Mouse (Mus musculus) myocyte (in vitro differentiated cells): ENCODE measurements around the gene Hpgd. TPM values are rescaled to one million over a fixed set of nuclear protein-coding genes. Genes with fewer than 3 reads are reported as not detected.

Source experiments
- H3K27me3 ChIP-seq: one replicate; pipeline ENCODE4 v1.6.1; 2011; ENCODE audit not compliant: control insufficient read depth, insufficient read depth, insufficient read length
- H3K36me3 ChIP-seq: one replicate; pipeline ENCODE4 v1.6.1; 2011; ENCODE audit not compliant: control insufficient read depth, insufficient read depth
- H3K4me2 ChIP-seq: one replicate; pipeline ENCODE4 v1.6.1; 2011; ENCODE audit warnings: low read depth, control low read depth
- H3K4me3 ChIP-seq: one replicate; pipeline ENCODE4 v1.5.1; 2011; ENCODE audit warnings: mild to moderate bottlenecking, control low read depth, moderate library complexity
- H3K79me2 ChIP-seq: one replicate; pipeline ENCODE4 v1.6.1; 2011; ENCODE audit not compliant: control insufficient read depth, insufficient read depth
- H3ac ChIP-seq: one replicate; pipeline ENCODE4 v1.6.1; 2011; ENCODE audit not compliant: control insufficient read depth, insufficient read length
- CEBPB ChIP-seq: IDR thresholded peaks from 2 replicates; pipeline ENCODE4 v1.6.1; 2011; ENCODE audit warnings: mild to moderate bottlenecking, moderate library complexity; ENCODE audit not compliant: poor library complexity, insufficient read depth, severe bottlenecking
- E2F4 ChIP-seq: IDR thresholded peaks from one replicate; pipeline ENCODE4 v1.6.1; 2011; ENCODE audit warnings: mild to moderate bottlenecking, control low read depth, moderate library complexity; ENCODE audit not compliant: insufficient read depth
- MAX ChIP-seq: IDR thresholded peaks from one replicate; pipeline ENCODE4 v1.6.1; 2011; ENCODE audit warnings: low read depth, mild to moderate bottlenecking, control low read depth
- MYOD1 ChIP-seq, 3 experiments: IDR thresholded peaks; one replicate each; pipeline ENCODE4 v1.6.1; 2011; ENCODE audit warnings: control low read depth in 2 of 3, low read depth in 2 of 3, mild to moderate bottlenecking in 2 of 3, moderate library complexity in 1 of 3; ENCODE audit not compliant: insufficient read length in 2 of 3, control insufficient read depth in 1 of 3
- MYOG ChIP-seq, 3 experiments: IDR thresholded peaks; one replicate each; pipeline ENCODE4 v1.6.1; 2011; ENCODE audit warnings: control low read depth in 2 of 3, low read depth in 2 of 3, mild to moderate bottlenecking in 2 of 3; ENCODE audit not compliant: insufficient read length in 2 of 3, control insufficient read depth in 1 of 3, insufficient read depth in 1 of 3
- POLR2A ChIP-seq: IDR thresholded peaks from one replicate; pipeline ENCODE4 v1.6.1; 2011; ENCODE audit warnings: low read depth, mild to moderate bottlenecking, control low read depth, moderate library complexity; ENCODE audit not compliant: insufficient read length
- POLR2AphosphoS2 ChIP-seq: IDR thresholded peaks from one replicate; pipeline ENCODE4 v1.6.1; 2011; ENCODE audit warnings: low read depth, control low read depth; ENCODE audit not compliant: insufficient read length
- REST ChIP-seq: IDR thresholded peaks from one replicate; pipeline ENCODE4 v1.6.1; 2011; ENCODE audit warnings: mild to moderate bottlenecking, control low read depth, moderate library complexity; ENCODE audit not compliant: insufficient read depth, insufficient read length
- SRF ChIP-seq: IDR thresholded peaks from one replicate; pipeline ENCODE4 v1.6.1; 2011; ENCODE audit warnings: low read depth; ENCODE audit not compliant: control insufficient read depth, insufficient read length
- TCF12 ChIP-seq: IDR thresholded peaks from one replicate; pipeline ENCODE4 v1.6.1; 2011; ENCODE audit warnings: mild to moderate bottlenecking, control low read depth; ENCODE audit not compliant: poor library complexity, insufficient read depth, severe bottlenecking
- TCF3 ChIP-seq: IDR thresholded peaks from one replicate; pipeline ENCODE4 v1.6.1; 2011; ENCODE audit warnings: low read depth, control low read depth; ENCODE audit not compliant: insufficient read length
- USF1 ChIP-seq: IDR thresholded peaks from one replicate; pipeline ENCODE4 v1.6.1; 2011; ENCODE audit warnings: low read depth, mild to moderate bottlenecking, control low read depth, moderate library complexity
- polyA plus RNA-seq: library from polyadenylated mRNA; unstranded; fragments of >200 nt; fragmentation: generic; extraction: Trizol; gene quantifications from one replicate; pipeline ENCODE4 v1.2.1, GENCODE M21; 2012; ENCODE audit warnings: missing spikeins

Hpgd gene
- polyA plus RNA-seq, 1 experiment, result 0.13 TPM

- Histone ChIP-seq H3K79me2 (no peaks in the 10 kb centered on the region), H3K27me3 (no peaks in the 10 kb centered on the region), H3K4me3 (no peak overlapping the region), H3K4me2 (no peak overlapping the region), H3K36me3 (no peaks in the 10 kb centered on the region), H3ac (no peak overlapping the region)
- no peak for TF ChIP-seq MYOD1 (IDR thresholded peaks at IDR 0.05; ENCODE audit: control insufficient read depth in 1 of 3, insufficient read length in 2 of 3, low read depth in 2 of 3)
- TF ChIP-seq REST, result no peak
- no peak for TF ChIP-seq POLR2A
- TF ChIP-seq TCF12, result no peak
- no peak for TF ChIP-seq TCF3
- TF ChIP-seq USF1, result no peak
- no peak for TF ChIP-seq SRF
- no peak for TF ChIP-seq CEBPB
- no peak for TF ChIP-seq E2F4
- TF ChIP-seq MAX, result no peak
- TF ChIP-seq MYOG (IDR thresholded peaks at IDR 0.05; ENCODE audit: control insufficient read depth in 1 of 3, insufficient read depth in 1 of 3, insufficient read length in 2 of 3, low read depth in 2 of 3), result no peak
- no peak for TF ChIP-seq POLR2AphosphoS2
Observed at GRCm38 (mm10) chr8:56336771-56337170, 42.4 kb downstream of the Hpgd start.

DNA sequence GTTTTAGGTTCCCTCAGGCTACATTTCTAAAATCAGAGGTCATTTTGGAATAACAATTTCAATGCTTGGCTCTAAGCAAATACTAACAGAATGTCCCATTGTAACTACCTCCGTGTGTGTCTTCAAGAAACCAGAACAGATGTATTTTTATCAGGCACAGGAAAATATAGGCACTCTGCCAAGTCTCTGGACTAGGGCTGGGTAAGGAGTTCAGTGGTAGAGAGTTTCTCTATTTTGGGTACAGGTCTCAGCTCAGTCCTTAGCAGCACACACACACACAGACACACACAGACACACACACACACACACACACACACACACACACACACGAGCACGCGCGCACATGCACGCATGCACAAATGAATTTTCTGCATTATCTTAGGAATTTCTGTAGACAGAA lies 49.1 kb downstream of the Hpgd start:
- H3K4me2 ChIP-seq, result no peak overlapping the region
- no peaks in the 10 kb centered on the region for H3K36me3 ChIP-seq
- H3ac ChIP-seq, result no peak overlapping the region
- H3K4me3 ChIP-seq, result no peak overlapping the region
- no peaks in the 10 kb centered on the region for H3K79me2 ChIP-seq
- no peaks in the 10 kb centered on the region for H3K27me3 ChIP-seq
- TF ChIP-seq MYOG (IDR thresholded peaks at IDR 0.05; ENCODE audit: control insufficient read depth in 1 of 3, insufficient read depth in 1 of 3, insufficient read length in 2 of 3, low read depth in 2 of 3), result no peak
- TF ChIP-seq SRF, result no peak
- no peak for TF ChIP-seq POLR2A
- no peak for TF ChIP-seq USF1
- TF ChIP-seq TCF12, result no peak
- no peak for TF ChIP-seq CEBPB
- TF ChIP-seq TCF3, result no peak
- no peak for TF ChIP-seq MYOD1 (IDR thresholded peaks at IDR 0.05; ENCODE audit: control insufficient read depth in 1 of 3, insufficient read length in 2 of 3, low read depth in 2 of 3)

DNA sequence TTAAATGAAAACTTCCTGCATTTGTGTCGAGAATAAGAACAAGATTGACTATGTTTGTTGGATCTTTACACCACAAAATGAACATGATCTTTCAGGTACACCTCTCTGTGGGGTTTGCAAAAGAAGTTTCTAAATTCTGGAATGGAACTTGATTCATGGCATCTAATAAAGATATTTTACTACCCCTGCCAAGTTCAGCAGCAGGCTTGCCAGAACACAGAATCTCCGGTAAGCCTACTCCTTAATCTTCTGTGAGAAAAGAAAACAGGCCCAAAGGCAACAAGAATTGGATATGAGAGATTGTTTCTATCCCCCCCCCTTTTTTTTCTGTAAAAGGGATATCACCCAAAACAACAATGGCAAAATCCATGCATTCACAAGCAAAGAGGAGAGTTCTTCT lies 49.6 kb downstream of the Hpgd start:
- Histone ChIP-seq H3K4me3 (no peak overlapping the region), H3K27me3 (no peaks in the 10 kb centered on the region), H3K79me2 (no peaks in the 10 kb centered on the region), H3K36me3 (no peaks in the 10 kb centered on the region), H3K4me2 (no peak overlapping the region), H3ac (no peak overlapping the region)
- TF ChIP-seq POLR2AphosphoS2 (no peak), POLR2A (no peak), TCF3 (no peak), MAX (no peak)

DNA sequence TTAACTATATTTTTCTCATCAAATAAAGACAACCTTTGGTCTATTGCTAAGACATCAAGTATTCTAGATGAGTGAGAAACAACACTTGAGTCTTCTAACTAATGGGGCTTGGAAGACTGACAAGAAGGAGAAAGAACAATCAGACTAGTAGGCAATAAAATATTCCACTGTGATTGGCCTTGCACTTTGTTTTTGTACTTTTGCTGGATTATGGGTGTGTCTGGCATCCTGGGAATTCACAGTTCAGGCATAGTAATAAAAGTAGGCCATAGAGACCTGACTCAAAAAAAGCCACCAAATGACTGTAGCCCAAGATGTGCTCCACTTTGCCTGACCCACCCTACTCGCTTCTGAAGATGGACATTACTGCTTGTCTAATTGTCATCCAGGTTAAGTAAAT lies 50.0 kb downstream of the Hpgd start:
- H3K27me3 ChIP-seq, result no peaks in the 10 kb centered on the region
- no peaks in the 10 kb centered on the region for H3K79me2 ChIP-seq
- no peak overlapping the region for H3K4me3 ChIP-seq
- H3K4me2 ChIP-seq, result no peak overlapping the region
- H3K36me3 ChIP-seq, result no peaks in the 10 kb centered on the region
- no peak overlapping the region for H3ac ChIP-seq
- TF ChIP-seq MYOD1 (IDR thresholded peaks at IDR 0.05; ENCODE audit: control insufficient read depth in 1 of 3, insufficient read length in 2 of 3, low read depth in 2 of 3), result no peak
- no peak for TF ChIP-seq POLR2A
- no peak for TF ChIP-seq USF1
- TF ChIP-seq CEBPB, result no peak
- no peak for TF ChIP-seq MYOG (IDR thresholded peaks at IDR 0.05; ENCODE audit: control insufficient read depth in 1 of 3, insufficient read depth in 1 of 3, insufficient read length in 2 of 3, low read depth in 2 of 3)
- TF ChIP-seq REST, result no peak
- no peak for TF ChIP-seq TCF12
- TF ChIP-seq SRF, result no peak
- no peak for TF ChIP-seq POLR2AphosphoS2

GRCm38 (mm10) chr8:56345641-56346420 lies 51.4 kb downstream of the Hpgd start:
- no peak overlapping the region for H3ac ChIP-seq
- H3K4me3 ChIP-seq, result no peak overlapping the region
- TF ChIP-seq POLR2A, result no peak
- TF ChIP-seq POLR2AphosphoS2, result no peak
- TF ChIP-seq MYOG (IDR thresholded peaks at IDR 0.05; ENCODE audit: control insufficient read depth in 1 of 3, insufficient read depth in 1 of 3, insufficient read length in 2 of 3, low read depth in 2 of 3), result no peak

More at GRCm38 (mm10) chr8:56345641-56346420, 51.4 kb downstream of the Hpgd start:
- Histone ChIP-seq H3K79me2 (no peaks in the 10 kb centered on the region), H3K27me3 (no peaks in the 10 kb centered on the region), H3K4me2 (no peak overlapping the region), H3K36me3 (no peaks in the 10 kb centered on the region)
